Mouse (Mus musculus): ENCODE results near the gene Rhebl1.
"Not testable (repeated sequence)": the region's sequence is repeated elsewhere in the genome, so short reads cannot be mapped to it uniquely, and the experiment has no call there.

Gene Rhebl1

GRCm38 (mm10) chr15:98893940-98894745 lies at the start of gene Rhebl1:
TSS of gene Rhebl1 (minus strand) at chr15:98894540.
- ATAC-seq (ENCODE audit: low TSS enrichment): peak; percentile 29; the same call in 1 of the 2 replicates

DNA sequence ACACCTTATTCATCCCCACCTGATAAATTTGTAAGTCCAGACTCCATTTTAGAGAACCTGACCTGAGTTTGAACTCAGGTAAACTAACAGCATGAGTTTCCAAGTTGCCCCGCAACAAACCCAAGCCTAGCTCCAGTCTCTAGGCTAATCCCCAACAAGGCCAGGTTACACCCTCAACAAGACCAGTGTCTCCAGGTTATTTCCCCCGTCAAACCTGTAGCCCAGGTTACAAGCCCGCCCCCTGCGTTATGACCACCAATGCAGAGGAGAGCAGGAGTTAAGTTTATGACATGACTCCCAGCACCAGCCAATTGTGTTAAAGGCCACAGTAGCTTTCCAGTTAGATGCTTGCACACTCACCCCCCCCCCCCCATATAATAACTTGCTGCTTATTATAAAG lies 48.8 kb upstream of the Rhebl1 start:
- no peak for ATAC-seq (ENCODE audit: low TSS enrichment)

GRCm38 (mm10) chr15:98942081-98942480 lies 47.7 kb upstream of the Rhebl1 start:
- ATAC-seq (ENCODE audit: low TSS enrichment): no peak

GRCm38 (mm10) chr15:98941539-98941938 lies 47.2 kb upstream of the Rhebl1 start:
- ATAC-seq (ENCODE audit: low TSS enrichment): no peak

DNA sequence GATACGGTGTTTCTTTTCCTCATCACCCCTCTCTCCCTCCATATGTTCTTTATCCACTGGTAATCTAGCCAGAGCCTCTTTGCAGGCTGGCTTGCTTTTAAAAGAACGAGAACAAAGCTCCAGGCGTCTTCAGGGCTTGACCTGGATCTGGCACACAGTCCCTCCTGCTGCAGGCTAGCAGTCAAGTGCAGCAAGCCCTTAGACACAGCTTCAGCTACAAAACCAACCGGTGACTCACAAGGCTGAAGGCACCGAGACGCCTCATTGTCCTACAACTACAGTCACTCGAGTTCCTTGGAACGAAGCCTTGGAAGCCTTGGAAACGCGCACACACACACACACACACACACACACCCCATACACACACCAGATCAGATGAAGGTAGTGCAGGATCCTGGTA lies 46.5 kb upstream of the Rhebl1 start:
- no peak for ATAC-seq (ENCODE audit: low TSS enrichment)

- peak; percentile 79 for ATAC-seq (ENCODE audit: low TSS enrichment)
Measured at GRCm38 (mm10) chr15:98934217-98934839, 40.0 kb upstream of the Rhebl1 start, which contains the start of gene Tuba1b. TSS of gene Tuba1b (minus strand) at chr15:98934565.

DNA sequence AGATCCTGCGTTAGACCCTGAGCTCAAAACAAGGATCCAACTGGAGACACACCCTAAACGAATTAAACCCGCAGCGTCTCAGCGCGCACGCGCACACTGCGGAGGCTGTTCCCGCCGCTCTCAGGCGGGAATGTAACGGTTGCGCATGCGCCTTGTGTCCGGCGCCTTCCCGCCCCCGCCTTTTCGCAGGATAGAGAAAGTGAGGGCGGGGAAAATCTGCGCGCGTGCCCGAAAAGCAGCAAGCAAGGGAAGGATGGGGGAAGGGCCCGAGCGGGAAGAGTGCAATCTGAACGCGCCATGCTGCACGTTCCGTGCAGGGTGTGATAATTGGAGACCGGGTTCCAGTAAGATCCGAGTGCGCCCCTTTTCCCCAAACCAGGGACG lies 39.5 kb upstream of the Rhebl1 start:
- peak; percentile 76 for ATAC-seq (ENCODE audit: low TSS enrichment)

DNA sequence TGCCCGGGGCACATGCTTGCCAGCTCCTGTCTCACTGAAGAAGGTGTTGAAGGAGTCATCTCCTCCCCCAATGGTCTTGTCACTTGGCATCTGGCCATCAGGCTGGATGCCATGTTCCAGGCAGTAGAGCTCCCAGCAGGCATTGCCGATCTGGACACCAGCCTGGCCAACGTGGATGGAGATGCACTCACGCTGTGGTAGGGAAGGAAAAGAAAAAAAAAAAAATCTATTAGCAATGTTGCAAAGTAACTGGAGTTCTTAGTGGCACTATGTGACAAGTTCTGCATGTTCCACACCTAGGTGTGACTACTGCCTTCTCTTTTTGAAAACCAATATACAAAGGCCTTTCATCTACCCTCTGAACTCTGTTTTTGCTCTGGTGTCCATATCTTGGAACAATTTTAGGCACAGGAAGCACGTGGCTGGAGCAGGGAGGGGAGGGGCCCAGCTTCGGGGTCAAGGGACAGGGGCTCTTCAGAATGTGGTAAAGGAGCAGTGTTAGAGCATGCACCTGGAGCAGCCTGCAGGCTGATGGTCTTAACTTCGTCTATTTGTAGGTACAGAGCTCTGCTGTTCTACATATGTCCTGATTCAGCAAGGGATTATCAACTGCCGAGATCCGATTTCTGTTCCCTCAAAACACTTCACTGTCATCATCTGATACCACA lies 38.8 kb upstream of the Rhebl1 start:
- not testable (repeated sequence) for ATAC-seq (ENCODE audit: low TSS enrichment)

GRCm38 (mm10) chr15:98930998-98931397 lies 36.7 kb upstream of the Rhebl1 start:
- ATAC-seq (ENCODE audit: low TSS enrichment): no peak

GRCm38 (mm10) chr15:98930017-98930734 lies 35.8 kb upstream of the Rhebl1 start:
- no peak for ATAC-seq (ENCODE audit: low TSS enrichment)

- peak; percentile 80 for ATAC-seq (ENCODE audit: low TSS enrichment)
Measured at GRCm38 (mm10) chr15:98928598-98929240, 34.4 kb upstream of the Rhebl1 start.

GRCm38 (mm10) chr15:98927566-98927965 lies 33.2 kb upstream of the Rhebl1 start:
- no peak for ATAC-seq (ENCODE audit: low TSS enrichment)

DNA sequence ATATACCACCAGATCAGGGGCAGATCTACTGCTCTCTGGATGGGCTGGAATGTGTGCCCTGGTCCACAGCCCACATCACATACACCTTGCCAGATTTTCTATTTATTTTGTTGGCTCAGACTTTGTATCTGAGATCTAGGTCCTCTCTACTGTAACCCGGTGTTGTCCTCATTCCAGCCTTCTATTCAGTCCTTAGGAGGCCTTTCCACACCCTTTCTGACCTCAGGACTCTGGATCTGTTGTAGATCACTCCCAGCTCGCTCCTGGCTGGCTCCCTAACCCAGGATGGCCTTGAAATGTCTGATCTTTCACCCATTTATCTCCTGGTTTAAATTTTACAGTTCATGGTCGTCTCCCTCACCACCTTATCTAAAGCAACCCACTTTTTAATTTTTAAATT lies 30.3 kb upstream of the Rhebl1 start:
- no peak for ATAC-seq (ENCODE audit: low TSS enrichment)

- ATAC-seq (ENCODE audit: low TSS enrichment): no peak
Measured at GRCm38 (mm10) chr15:98923031-98923537, 28.7 kb upstream of the Rhebl1 start.

GRCm38 (mm10) chr15:98922581-98922980 lies 28.2 kb upstream of the Rhebl1 start:
- no peak for ATAC-seq (ENCODE audit: low TSS enrichment)

GRCm38 (mm10) chr15:98921510-98921909 lies 27.2 kb upstream of the Rhebl1 start:
- ATAC-seq (ENCODE audit: low TSS enrichment): no peak

DNA sequence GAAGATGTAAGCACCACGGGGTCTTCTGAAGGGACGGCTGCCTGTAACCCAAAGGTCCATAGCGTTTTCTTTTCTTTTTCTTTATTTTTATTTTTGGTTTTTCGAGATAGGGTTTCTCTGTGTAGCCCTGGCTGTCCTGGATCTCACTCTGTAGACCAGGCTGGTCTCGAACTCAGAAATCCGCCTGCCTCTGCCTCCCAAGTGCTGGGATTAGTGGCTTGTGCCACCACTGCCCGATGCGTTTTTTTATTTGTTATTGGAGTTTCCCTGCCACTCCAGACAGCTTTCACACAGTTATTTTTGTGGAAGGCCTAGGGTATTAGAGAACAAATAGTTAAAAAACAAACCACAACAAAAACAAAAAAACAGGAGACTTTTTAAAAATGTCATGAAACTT lies 24.2 kb upstream of the Rhebl1 start:
- ATAC-seq (ENCODE audit: low TSS enrichment): not testable (repeated sequence)

DNA sequence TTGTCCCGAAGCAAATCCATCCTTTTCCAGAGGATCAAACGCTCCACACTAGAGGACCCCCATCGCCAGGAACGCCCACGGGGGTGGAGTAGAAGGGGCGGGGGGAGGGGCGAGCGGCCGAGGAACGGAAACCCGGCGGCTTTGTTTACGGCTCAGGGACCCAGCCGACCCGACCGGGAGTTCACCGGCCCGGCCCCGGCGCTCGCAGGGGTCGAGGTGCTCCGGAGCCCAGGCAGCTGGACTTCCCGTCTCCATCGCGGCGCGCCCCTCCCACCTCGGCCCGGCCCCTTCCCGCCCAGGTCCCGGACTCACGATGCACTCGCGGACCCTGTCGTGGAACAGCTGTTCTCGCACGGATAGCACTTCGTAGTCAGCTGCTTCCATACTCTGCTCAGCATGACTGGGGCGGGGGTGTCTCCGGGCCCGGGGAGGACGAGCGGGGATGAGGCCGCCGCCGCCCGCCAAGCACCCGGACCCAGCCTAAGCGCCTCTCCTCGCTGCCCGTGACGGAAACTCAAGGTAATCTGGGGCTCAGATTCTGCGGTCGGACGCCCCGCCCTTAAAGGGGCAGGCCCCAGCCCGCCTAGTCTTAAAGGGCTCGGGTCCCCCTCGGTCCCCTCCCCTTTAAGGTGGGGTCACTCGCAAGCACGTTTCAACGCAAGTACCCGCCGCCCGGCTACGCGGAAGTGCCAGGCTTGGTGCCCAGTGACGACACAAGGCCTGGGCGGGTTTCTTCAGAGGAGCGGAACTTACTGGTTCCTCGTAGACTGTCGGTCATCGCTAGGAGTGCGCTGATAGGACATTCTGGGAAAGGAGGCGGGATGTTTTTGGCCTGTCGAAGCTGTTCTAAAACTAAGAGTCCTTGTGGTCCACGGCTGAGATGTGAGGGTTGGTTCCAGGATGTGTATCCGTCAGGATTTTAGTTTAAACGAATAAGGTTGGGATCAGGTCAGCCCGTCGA lies 23.5 kb upstream of the Rhebl1 start, which contains the start of gene Lmbr1l:
TSS of gene Lmbr1l (minus strand) at position 694 of the 961 bp plus-strand sequence.
- ATAC-seq (ENCODE audit: low TSS enrichment): peak; percentile 99

DNA sequence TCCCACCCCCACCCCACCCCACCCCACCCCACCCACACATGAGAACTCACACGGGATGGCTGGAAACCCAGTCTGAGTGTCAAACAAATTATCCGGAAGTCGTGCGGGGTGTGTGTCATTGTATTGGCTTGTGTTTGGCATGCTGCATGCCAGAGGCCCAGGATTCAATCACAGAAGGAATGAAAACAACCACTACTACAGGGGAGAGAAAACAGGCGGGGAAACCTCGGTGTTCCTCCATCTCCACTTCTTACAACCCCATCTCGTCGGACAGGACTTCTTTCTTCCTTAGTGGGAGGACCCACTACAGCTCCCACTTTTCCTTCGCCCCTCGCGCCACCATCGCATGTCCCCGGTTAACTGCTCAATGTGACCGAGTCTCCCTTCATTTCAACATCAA lies 22.8 kb upstream of the Rhebl1 start:
- ATAC-seq (ENCODE audit: low TSS enrichment): no peak

- no peak for ATAC-seq (ENCODE audit: low TSS enrichment)
Measured at GRCm38 (mm10) chr15:98916016-98916415, 21.7 kb upstream of the Rhebl1 start.

All from frontal cortex, adult (tissue).